Mouse (Mus musculus) layer of hippocampus, adult 18-20 months (tissue): Measurements from ENCODE around the gene Tnfrsf1a. TPM values are rescaled to one million over a fixed set of nuclear protein-coding genes. Genes with fewer than 3 reads are reported as not detected.

ENCODE experiments used
- DNase-seq, 2 experiments: peaks; one replicate each; pipeline ENCODE4 v3.0.0; 2022; ENCODE audit warnings: low spot score in 2 of 2
- total RNA-seq, 2 experiments: library from RNA; stranded (reverse); gene quantifications; 2 replicates each; pipeline ENCODE4 v1.2.3; 2021

Tnfrsf1a gene
- total RNA-seq, 2 experiments from 2014 or later, result 11.7 to 11.8 TPM

GRCm38 (mm10) chr6:125322794-125323193 is 26.4 kb upstream of the Tnfrsf1a start:
- peak in 1 of 2 experiments; percentile 34 for DNase-seq

- DNase-seq, result no peak
These were observed 25.6 kb upstream of the Tnfrsf1a start for GRCm38 (mm10) chr6:125323547-125323946.

- DNase-seq, result no peak
These were observed 23.8 kb upstream of the Tnfrsf1a start for GRCm38 (mm10) chr6:125325337-125325736.

- no peak for DNase-seq
These were observed 20.9 kb upstream of the Tnfrsf1a start for GRCm38 (mm10) chr6:125328243-125328642.

GRCm38 (mm10) chr6:125330626-125331326 is 18.4 kb upstream of the Tnfrsf1a start:
- peak; percentile 36 to 70 for DNase-seq

- DNase-seq, result no peak
These were observed 15.9 kb upstream of the Tnfrsf1a start for GRCm38 (mm10) chr6:125333112-125333899.

GRCm38 (mm10) chr6:125334356-125334755 is 14.8 kb upstream of the Tnfrsf1a start:
- DNase-seq, result no peak

- DNase-seq, result no peak
These were observed 10.1 kb upstream of the Tnfrsf1a start for GRCm38 (mm10) chr6:125338791-125339660.

- DNase-seq, result no peak
These were observed 8.9 kb upstream of the Tnfrsf1a start for GRCm38 (mm10) chr6:125340244-125340643.

- no peak for DNase-seq
These were observed 7.0 kb upstream of the Tnfrsf1a start for GRCm38 (mm10) chr6:125342198-125342597.

- DNase-seq, result no peak
These were observed 5.1 kb upstream of the Tnfrsf1a start for GRCm38 (mm10) chr6:125344084-125344483.

GRCm38 (mm10) chr6:125344866-125345265 is 4.3 kb upstream of the Tnfrsf1a start:
- no peak for DNase-seq

- DNase-seq, result no peak
These were observed 3.5 kb upstream of the Tnfrsf1a start for GRCm38 (mm10) chr6:125345625-125346024.

- DNase-seq, result no peak
These were observed 3.1 kb upstream of the Tnfrsf1a start for GRCm38 (mm10) chr6:125346029-125346428.

- DNase-seq, result no peak
These were observed 541 bp downstream of the Tnfrsf1a start for GRCm38 (mm10) chr6:125349575-125350230.

GRCm38 (mm10) chr6:125350231-125350994 is 1.3 kb downstream of the Tnfrsf1a start:
- DNase-seq, result no peak

- DNase-seq, result no peak
These were observed 1.8 kb downstream of the Tnfrsf1a start for GRCm38 (mm10) chr6:125350995-125351324.

GRCm38 (mm10) chr6:125351368-125352045 is 2.3 kb downstream of the Tnfrsf1a start:
- no peak for DNase-seq

GRCm38 (mm10) chr6:125352046-125352384 is 2.9 kb downstream of the Tnfrsf1a start:
- no peak for DNase-seq

GRCm38 (mm10) chr6:125352811-125353210 is 3.6 kb downstream of the Tnfrsf1a start:
- DNase-seq, result no peak
